Mouse (Mus musculus): ENCODE data around the gene Zfp9. TPM values are rescaled to one million over a fixed set of nuclear protein-coding genes. Genes with fewer than 3 reads are reported as not detected.

The Zfp9 gene
- polyA plus RNA-seq (2014; fragmentation: Illumina TruSeq; extraction: RNeasy Lipid Tissue Mini Kit (QIAGEN cat#74804); ENCODE audit: low read depth, low replicate concordance) = 7.7 TPM

DNA sequence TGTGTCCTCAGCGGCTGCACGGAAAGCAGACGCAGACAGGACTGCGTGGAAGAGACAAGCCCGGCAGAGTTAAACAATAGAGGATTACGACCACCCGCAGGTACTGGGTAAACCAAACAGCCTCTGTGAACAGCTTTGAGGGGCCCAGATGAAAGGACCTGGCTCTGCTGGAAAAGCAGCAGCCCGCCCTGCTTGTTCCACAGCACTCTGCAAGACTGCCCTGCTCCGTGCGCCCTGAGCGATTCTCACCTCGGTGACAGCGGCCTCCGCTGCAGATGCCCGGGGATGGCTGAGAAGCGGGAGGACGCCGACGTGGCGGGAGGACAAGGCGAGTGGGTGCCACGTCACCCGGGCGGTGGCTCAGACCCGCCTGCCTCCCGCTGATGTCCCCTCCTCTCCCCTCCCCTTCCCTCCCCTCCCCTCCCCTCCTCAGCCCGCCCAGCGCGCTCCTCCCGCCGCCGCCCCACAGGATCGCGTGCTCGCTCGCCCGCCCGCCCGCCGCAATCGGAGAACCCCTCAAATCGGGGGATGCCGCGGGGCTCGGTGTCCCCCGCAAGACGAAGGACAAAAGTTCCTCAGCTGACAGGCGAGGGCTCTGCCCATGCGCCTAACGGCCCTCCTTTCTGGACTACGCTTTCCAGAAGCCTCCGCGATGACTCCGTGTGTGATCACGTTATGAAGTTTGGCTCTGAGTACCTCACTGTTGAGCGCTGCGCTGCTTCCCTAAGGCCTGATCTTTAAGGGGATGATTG is at the start of gene Zfp9:
Zfp9 (minus strand) TSS at position 364 of the 752 bp plus-strand sequence.

GRCm38 (mm10) chr6:118455042-118455631 is 24.0 kb downstream of the Zfp9 start, which contains the start of gene Zfp248:
Gene Zfp248, minus strand, starts transcription at chr6:118455528.

DNA sequence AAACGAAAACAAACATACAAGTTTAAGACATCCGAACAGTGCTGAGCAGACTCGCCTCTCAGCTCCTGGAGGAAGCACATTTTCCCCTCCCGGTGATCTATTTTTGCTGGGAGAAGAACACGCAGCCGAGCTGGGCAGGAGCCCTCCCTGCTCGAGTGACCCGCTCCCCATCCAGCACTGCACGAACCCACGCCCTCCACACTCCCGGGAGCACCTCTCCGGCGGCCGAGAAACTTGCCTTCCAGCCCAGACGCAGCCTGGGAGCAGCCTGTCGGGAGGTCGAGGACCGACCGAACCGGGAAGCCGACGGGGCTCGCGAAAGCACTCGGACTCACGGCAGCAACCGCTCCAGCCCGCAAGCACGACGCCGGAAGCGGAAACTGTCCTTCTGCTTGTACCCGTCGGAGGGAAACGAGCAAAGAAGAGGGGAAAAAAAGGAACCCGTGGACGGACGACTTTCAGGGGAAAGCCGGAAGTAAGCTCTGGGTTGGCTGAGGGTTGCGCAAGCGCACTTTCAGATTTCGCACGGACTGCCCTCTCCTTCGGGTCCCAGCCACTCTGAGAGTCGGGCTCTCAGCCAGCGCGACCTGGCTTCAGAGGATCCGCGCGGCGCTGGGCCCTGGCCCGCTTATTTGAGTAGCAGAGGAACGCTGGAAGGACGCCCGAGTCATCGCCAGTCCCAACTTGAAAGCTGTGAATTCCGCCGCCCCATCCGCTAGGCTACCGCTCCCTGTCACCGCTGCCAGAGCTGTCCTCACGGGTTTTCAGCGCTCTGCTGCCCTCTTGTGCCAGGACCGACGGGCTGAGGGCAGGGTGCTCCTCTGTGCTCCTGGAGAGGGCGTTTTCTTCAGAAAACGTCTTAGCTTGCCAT is 59.8 kb downstream of the Zfp9 start, which contains the start of gene Bms1:
Bms1 (minus strand) TSS at position 425 of the 871 bp plus-strand sequence.

Other genes with a start within 250 kb of the Zfp9 start
- gene Bms1, start 59.8 kb downstream of the Zfp9 start, polyA plus RNA-seq (2014; fragmentation: Illumina TruSeq; extraction: RNeasy Lipid Tissue Mini Kit (QIAGEN cat#74804); ENCODE audit: low read depth, low replicate concordance) = 19.9 TPM
- 2.0 TPM for gene Zfp248, start 23.8 kb downstream of the Zfp9 start, polyA plus RNA-seq (2014; fragmentation: Illumina TruSeq; extraction: RNeasy Lipid Tissue Mini Kit (QIAGEN cat#74804); ENCODE audit: low read depth, low replicate concordance)
- 2.8 TPM for gene Ankrd26, start 82.9 kb upstream of the Zfp9 start, polyA plus RNA-seq (2014; fragmentation: Illumina TruSeq; extraction: RNeasy Lipid Tissue Mini Kit (QIAGEN cat#74804); ENCODE audit: low read depth, low replicate concordance)

All from adipose tissue, adult 10 weeks (tissue).